Mouse (Mus musculus) bone marrow macrophage, adult 2 months (primary cell): ENCODE measurements at regions not wholly inside any gene's neighbourhood (a gene's known extent, or its start where the extent isn't known, plus 50 kb on each side); places are given as distances from the start of the nearest gene placed in this dataset.
A peak's percentile ranks its signal among the peaks of the same experiment; 100 is the strongest.

Source experiments
- H3K27ac ChIP-seq: 2 replicates; pipeline ENCODE4 v1.5.1; 2012; ENCODE audit warnings: low read depth, low read length; ENCODE audit not compliant: insufficient read depth
- H3K4me1 ChIP-seq: 2 replicates; pipeline ENCODE4 v1.6.1; 2012; ENCODE audit warnings: low read length; ENCODE audit not compliant: control insufficient read depth, insufficient read depth
- H3K4me3 ChIP-seq: 2 replicates; pipeline ENCODE4 v1.5.1; 2012; ENCODE audit warnings: mild to moderate bottlenecking, low read length, moderate library complexity; ENCODE audit not compliant: insufficient read depth
- CTCF ChIP-seq: IDR thresholded peaks from 2 replicates; pipeline ENCODE4 v1.5.1; 2012; ENCODE audit warnings: low read depth, mild to moderate bottlenecking, low read length, moderate library complexity
- POLR2A ChIP-seq: IDR thresholded peaks from 2 replicates; pipeline ENCODE4 v1.6.1; 2012; ENCODE audit warnings: mild to moderate bottlenecking, low read depth, low read length, borderline replicate concordance

- no peaks in the 10 kb centered on the region for H3K4me1 ChIP-seq
- TF ChIP-seq CTCF (no peak), POLR2A (no peak)
- H3K27ac ChIP-seq = no peak overlapping the region
- no peak overlapping the region for H3K4me3 ChIP-seq
Observed at GRCm38 (mm10) chr2:148107607-148108115, 60.9 kb upstream of the Foxa2 start.

- TF ChIP-seq POLR2A = no peak
- peak; percentile 38; the same call in 1 of the 2 replicates for TF ChIP-seq CTCF
- H3K4me3 ChIP-seq = no peak overlapping the region
- no peak overlapping the region for H3K27ac ChIP-seq
- H3K4me1 ChIP-seq = no peaks in the 10 kb centered on the region
Observed at GRCm38 (mm10) chr2:148110149-148110548, 63.4 kb upstream of the Foxa2 start.

GRCm38 (mm10) chr2:148111889-148112288 is 65.1 kb upstream of the Foxa2 start:
- H3K27ac ChIP-seq = no peak overlapping the region
- no peaks in the 10 kb centered on the region for H3K4me1 ChIP-seq
- TF ChIP-seq POLR2A = no peak
- peak; percentile 52; the same call in 1 of the 2 replicates for TF ChIP-seq CTCF
- H3K4me3 ChIP-seq = no peak overlapping the region

GRCm38 (mm10) chr2:148113184-148113583 is 66.4 kb upstream of the Foxa2 start:
- no peak for TF ChIP-seq CTCF
- TF ChIP-seq POLR2A = no peak
- Histone ChIP-seq H3K4me3 (no peak overlapping the region), H3K27ac (no peak overlapping the region), H3K4me1 (no peaks in the 10 kb centered on the region)

GRCm38 (mm10) chr2:148114600-148114999 is 67.8 kb upstream of the Foxa2 start:
- no peak overlapping the region for H3K27ac ChIP-seq
- H3K4me1 ChIP-seq = no peaks in the 10 kb centered on the region
- no peak overlapping the region for H3K4me3 ChIP-seq
- TF ChIP-seq POLR2A (no peak), CTCF (no peak)

GRCm38 (mm10) chr2:148116033-148116790 is 69.4 kb upstream of the Foxa2 start:
- H3K4me3 ChIP-seq = no peak overlapping the region
- TF ChIP-seq POLR2A (no peak), CTCF (no peak)
- no peaks in the 10 kb centered on the region for H3K4me1 ChIP-seq
- H3K27ac ChIP-seq = no peak overlapping the region

- no peak overlapping the region for H3K4me3 ChIP-seq
- H3K27ac ChIP-seq = no peak overlapping the region
- no peaks in the 10 kb centered on the region for H3K4me1 ChIP-seq
- TF ChIP-seq CTCF (no peak), POLR2A (no peak)
Observed at GRCm38 (mm10) chr2:148117420-148117819, 70.7 kb upstream of the Foxa2 start.

GRCm38 (mm10) chr2:148121885-148122876 is 75.4 kb upstream of the Foxa2 start:
- H3K4me3 ChIP-seq = no peak overlapping the region
- no peak overlapping the region for H3K27ac ChIP-seq
- TF ChIP-seq POLR2A = no peak
- no peak for TF ChIP-seq CTCF
- H3K4me1 ChIP-seq = no peaks in the 10 kb centered on the region

- Histone ChIP-seq H3K4me3 (no peak overlapping the region), H3K27ac (no peak overlapping the region), H3K4me1 (no peaks in the 10 kb centered on the region)
- TF ChIP-seq CTCF (no peak), POLR2A (no peak)
Observed at GRCm38 (mm10) chr2:148123780-148124179, 77.0 kb upstream of the Foxa2 start.
